Mouse (Mus musculus) lung, postnatal 0 days (tissue): ENCODE measurements at regions not wholly inside any gene's neighbourhood (a gene's known extent, or its start where the extent isn't known, plus 50 kb on each side); places are given as distances from the start of the nearest gene placed in this dataset.

ENCODE experiments used
- CTCF ChIP-seq: IDR thresholded peaks from 2 replicates; pipeline ENCODE4 v1.5.1; 2016; ENCODE audit warnings: antibody characterized with exemption, mild to moderate bottlenecking
- EP300 ChIP-seq: IDR thresholded peaks from 2 replicates; pipeline ENCODE4 v1.6.1; 2016; ENCODE audit warnings: antibody characterized with exemption, mild to moderate bottlenecking, control low read depth

GRCm38 (mm10) chr11:17524985-17525775 lies 267.8 kb downstream of the C1d start:
- TF ChIP-seq EP300 (no peak), CTCF (no peak)
